21 mouse cellular contexts compared by ENCODE assay signal in the genomic region with DNA sequence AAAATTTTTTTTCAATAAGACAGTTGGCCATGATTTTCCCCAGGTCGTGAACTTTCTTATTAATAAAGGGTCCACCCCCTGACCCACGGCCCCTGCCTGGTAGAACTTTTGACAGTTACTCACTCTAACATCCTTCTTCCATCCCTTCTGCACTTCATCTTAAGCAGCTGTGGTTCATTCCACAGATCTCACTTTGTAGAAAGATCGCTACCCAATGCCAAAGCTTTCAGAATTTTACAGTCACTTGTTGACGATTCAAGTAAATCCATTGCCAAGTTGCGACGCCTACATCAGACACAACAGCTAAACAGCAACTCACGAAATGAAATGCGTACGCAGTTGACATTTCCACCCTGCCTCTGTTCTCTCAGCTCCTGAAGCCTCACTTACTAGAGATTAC.
DNase-seq lines count a peak whose midpoint lies in the region; ATAC-seq and TF ChIP-seq lines count a peak whose summit lies in the region.
"Had no signal": no experiment of that assay in that cellular context is flagged by ENCODE, and none has a peak within 500 bp of the region (broad histone marks: within the 10 kb centered on the region; RNA-seq: fewer than 3 reads in every experiment).

No protein-coding gene starts in this region.

- no peaks in the 10 kb centered on the region for H3K9me3 ChIP-seq in lung, postnatal 0 days (ENCODE audit: low read length)
- no peaks in the 10 kb centered on the region for H3K9me3 ChIP-seq in heart, embryonic 12.5 days (replicated peaks)
- H3K9me3 ChIP-seq: embryonic facial prominence, embryonic 13.5 days; embryonic facial prominence, embryonic 15.5 days; forebrain, embryonic 10.5 days; forebrain, embryonic 12.5 days had no signal

- TF ChIP-seq EP300 in lung, postnatal 0 days (IDR thresholded peaks at IDR 0.05) = no peak

- H3K4me1 ChIP-seq in lung, postnatal 0 days (ENCODE audit: insufficient read depth, low read depth, low read length) = no peaks in the 10 kb centered on the region
- no peaks in the 10 kb centered on the region for H3K4me1 ChIP-seq in heart, embryonic 12.5 days (replicated peaks)
- H3K4me1 ChIP-seq: embryonic facial prominence, embryonic 13.5 days; embryonic facial prominence, embryonic 15.5 days; forebrain, embryonic 10.5 days; forebrain, embryonic 12.5 days had no signal

- no peak overlapping the region for H3K4me2 ChIP-seq in lung, postnatal 0 days (replicated peaks; ENCODE audit: low read depth, low read length)
- H3K4me2 ChIP-seq in heart, embryonic 12.5 days = no peak overlapping the region
- H3K4me2 ChIP-seq: embryonic facial prominence, embryonic 13.5 days; embryonic facial prominence, embryonic 15.5 days; forebrain, embryonic 12.5 days had no signal

- no peak overlapping the region for H3K9ac ChIP-seq in lung, postnatal 0 days (replicated peaks; ENCODE audit: low read depth)
- no peak overlapping the region for H3K9ac ChIP-seq in heart, embryonic 12.5 days
- H3K9ac ChIP-seq: embryonic facial prominence, embryonic 13.5 days; embryonic facial prominence, embryonic 15.5 days; forebrain, embryonic 12.5 days had no signal

- no peak for TF ChIP-seq CTCF in lung, postnatal 0 days (IDR thresholded peaks at IDR 0.05)

- DNase-seq in lung, postnatal 0 days (ENCODE audit: low spot score) = peak; percentile 66
- no peak for DNase-seq in lung, postnatal 14 days
- DNase-seq in lung, postnatal 25 days (ENCODE audit: low spot score) = peak; percentile 9
- DNase-seq: adrenal gland, adult 2 months; adrenal gland, postnatal 10 days; adrenal gland, postnatal 25 days; cerebellum, adult 11 months; cerebellum, adult 18-20 months; cerebellum, adult 8-10 months; cerebellum, adult 9-11 months; cerebellum, postnatal 14 days; embryo, embryonic 11 days had no signal

- no peaks in the 10 kb centered on the region for H3K27me3 ChIP-seq in lung, postnatal 0 days (replicated peaks; ENCODE audit: insufficient read depth, low read length)
- no peaks in the 10 kb centered on the region for H3K27me3 ChIP-seq in heart, embryonic 12.5 days (replicated peaks)
- H3K27me3 ChIP-seq: embryonic facial prominence, embryonic 13.5 days; embryonic facial prominence, embryonic 15.5 days; forebrain, embryonic 12.5 days had no signal

- H3K4me3 ChIP-seq in lung, postnatal 0 days (ENCODE audit: low read depth, low read length) = no peak overlapping the region
- H3K4me3 ChIP-seq in heart, embryonic 12.5 days = no peak overlapping the region
- H3K4me3 ChIP-seq: embryonic facial prominence, embryonic 13.5 days; embryonic facial prominence, embryonic 15.5 days; erythroblast, embryonic 14.5 days; forebrain, embryonic 10.5 days; forebrain, embryonic 12.5 days had no signal

- ATAC-seq in lung, postnatal 0 days = peak; percentile 63
- ATAC-seq in heart, embryonic 12.5 days (ENCODE audit: insufficient number of reproducible peaks, low FRiP score) = no peak
- ATAC-seq in inflammation-experienced regulatory T-cells, adult 6 months = no peak
- ATAC-seq: forebrain, embryonic 14.5 days; forebrain, embryonic 16.5 days had no signal

- H3K36me3 ChIP-seq in lung, postnatal 0 days (ENCODE audit: insufficient read depth, low read length) = no peaks in the 10 kb centered on the region
- H3K36me3 ChIP-seq in heart, embryonic 12.5 days = no peaks in the 10 kb centered on the region
- H3K36me3 ChIP-seq: embryonic facial prominence, embryonic 13.5 days; embryonic facial prominence, embryonic 15.5 days; forebrain, embryonic 10.5 days; forebrain, embryonic 12.5 days had no signal

- no peak overlapping the region for H3K27ac ChIP-seq in lung, postnatal 0 days (ENCODE audit: low read length)
- no peak overlapping the region for H3K27ac ChIP-seq in heart, embryonic 12.5 days (ENCODE audit: poor library complexity, severe bottlenecking)
- H3K27ac ChIP-seq: embryonic facial prominence, embryonic 13.5 days; embryonic facial prominence, embryonic 15.5 days; forebrain, embryonic 10.5 days; forebrain, embryonic 12.5 days had no signal

- WGBS in lung, postnatal 0 days = 64% methylated on average over 9 of the region's 9 CpGs
- 86% methylated on average over 9 of the region's 9 CpGs for WGBS in heart, embryonic 12.5 days
